Mouse (Mus musculus) gastrocnemius, postnatal 14 days (tissue): ENCODE results near the gene Gm3629. TPM values are rescaled to one million over a fixed set of nuclear protein-coding genes. Genes with fewer than 3 reads are reported as not detected.
"Not testable (repeated sequence)": the region's sequence is repeated elsewhere in the genome, so short reads cannot be mapped to it uniquely, and the experiment has no call there.

Experiments
- DNase-seq: peaks from one replicate; pipeline ENCODE4 v3.0.0; 2021; ENCODE audit warnings: mixed read lengths
- intact Hi-C: fragments of 180-260 bp; cut with DNase I; formaldehyde crosslinking; loops from one replicate; pipeline ENCODE4 v1.15.1; 2025; ENCODE audit warnings: low total_unique reads
- long read RNA-seq, 2 experiments: library from polyadenylated mRNA; stranded (forward); transcript quantifications; one replicate each; pipeline ENCODE4 v2.0.0; 2021
- total RNA-seq, 2 experiments: library from RNA; stranded (reverse); gene quantifications; 2 replicates each; pipeline ENCODE4 v1.2.3; 2021

Gm3629 gene
- total RNA-seq, result 1 to 10 TPM in 1 of 2 experiments, under 1 TPM in 1; 0.80 to 1.2 TPM
- long read RNA-seq, experiment 1, result 0 reads
- long read RNA-seq, experiment 2, result 0 reads

GRCm38 (mm10) chr14:6590513-6590912, at the start of gene Gm3629:
Gene Gm3629 (minus strand): TSS chr14:6590613.
- intact Hi-C loops, DNase-seq: not testable (repeated sequence)

- intact Hi-C loops, DNase-seq: not testable (repeated sequence)
These were observed 31.9 kb upstream of the Gm3629 start, which contains the start of gene Gm3460 for GRCm38 (mm10) chr14:6622318-6622717. Gene Gm3460 (minus strand): TSS chr14:6622418.

GRCm38 (mm10) chr14:6606436-6606835, 16.0 kb upstream of the Gm3629 start:
- DNase-seq, intact Hi-C loops: not testable (repeated sequence)

GRCm38 (mm10) chr14:6605004-6605403, 14.6 kb upstream of the Gm3629 start:
- DNase-seq, result peak; percentile 2
- intact Hi-C loops, result not testable (repeated sequence)

- peak; percentile 2 for DNase-seq
- intact Hi-C loops, result not testable (repeated sequence)
These were observed 14.1 kb upstream of the Gm3629 start for GRCm38 (mm10) chr14:6604551-6604950.

- DNase-seq, intact Hi-C loops: not testable (repeated sequence)
These were observed 53.2 kb downstream of the Gm3629 start, which contains the start of gene Gm8356 for GRCm38 (mm10) chr14:6537190-6537589. Gene Gm8356 (minus strand): TSS chr14:6537290.

Other genes with a start within 250 kb of the Gm3629 start
- not detected for gene Gm3618, start 246.9 kb downstream of the Gm3629 start, total RNA-seq
- gene Gm16440, start 200.3 kb downstream of the Gm3629 start, total RNA-seq, result not detected
- gene Gm3591, start 178.1 kb downstream of the Gm3629 start, total RNA-seq, result not detected
- not detected for gene Gm3594, start 146.0 kb downstream of the Gm3629 start, total RNA-seq
- not detected for gene Gm8356, start 53.3 kb downstream of the Gm3629 start, total RNA-seq
- not detected for gene Gm3460, start 31.8 kb upstream of the Gm3629 start, total RNA-seq
- not detected for gene Gm10251, start 93.6 kb upstream of the Gm3629 start, total RNA-seq
- gene Gm8050, start 129.6 kb upstream of the Gm3629 start, total RNA-seq, result not detected
- 1 to 10 TPM; 2.2 to 2.8 TPM for gene Gm3636, start 151.7 kb upstream of the Gm3629 start, total RNA-seq
- gene Gm8362, start 183.8 kb upstream of the Gm3629 start, total RNA-seq, result under 1 TPM in 1 of 2 experiments, not detected in 1; 0.23 TPM
- not detected for gene Gm3642, start 249.7 kb upstream of the Gm3629 start, total RNA-seq